Mouse (Mus musculus) spleen, postnatal 14 days (tissue): Measurements from ENCODE around the gene Neu3.
"Not testable (repeated sequence)": the region's sequence is repeated elsewhere in the genome, so short reads cannot be mapped to it uniquely, and the experiment has no call there.

Experiments
- DNase-seq, 2 experiments: peaks; one replicate each; pipeline ENCODE4 v3.0.0; 2021 to 2022; ENCODE audit warnings: low spot score in 2 of 2

The Neu3 gene

DNA sequence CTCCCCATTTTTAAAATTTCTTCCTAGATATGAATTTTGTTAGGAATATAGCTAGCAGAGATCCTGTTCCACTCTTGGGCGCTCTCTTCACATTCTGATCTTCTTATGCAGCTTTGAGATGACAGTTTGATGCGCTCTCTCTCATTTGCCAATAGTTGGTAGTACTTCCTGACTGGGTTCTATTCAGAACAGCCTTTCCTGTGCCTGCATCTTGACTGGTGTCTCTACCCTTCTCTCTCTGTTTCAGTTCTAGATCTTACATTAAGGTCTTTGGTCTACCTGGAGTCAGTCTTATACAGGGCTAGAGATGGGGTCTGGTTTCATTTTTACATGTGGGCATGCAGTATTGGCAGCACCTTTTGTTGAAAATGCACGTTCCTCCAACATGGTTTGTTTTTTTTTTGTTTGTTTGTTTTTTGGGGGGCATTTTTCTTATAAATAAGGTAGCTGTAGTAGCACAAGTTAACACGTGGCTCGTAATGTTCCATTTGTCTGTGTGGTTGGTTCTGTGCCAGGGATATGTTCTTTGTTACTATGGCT, 6.2 kb upstream of the Neu3 start:
- DNase-seq = no peak

DNA sequence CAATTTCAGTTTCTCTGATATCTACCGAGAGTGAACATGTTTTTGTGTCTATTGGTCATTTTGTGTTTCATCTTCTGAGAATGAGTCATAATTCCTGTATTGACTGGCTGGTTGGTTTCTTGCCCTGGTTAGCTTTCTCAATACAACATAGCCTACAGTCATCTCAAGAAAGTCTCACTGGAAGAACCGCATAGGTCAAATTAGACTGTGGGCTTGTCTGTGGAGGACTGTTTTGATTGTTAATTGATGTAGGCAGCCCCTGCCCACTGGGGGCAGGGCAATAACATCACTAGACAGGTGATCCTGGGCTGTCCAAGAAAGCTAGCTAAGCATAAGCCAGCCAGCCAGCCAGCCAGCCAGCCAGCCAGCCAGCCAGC, 5.6 kb upstream of the Neu3 start:
- no peak for DNase-seq

DNA sequence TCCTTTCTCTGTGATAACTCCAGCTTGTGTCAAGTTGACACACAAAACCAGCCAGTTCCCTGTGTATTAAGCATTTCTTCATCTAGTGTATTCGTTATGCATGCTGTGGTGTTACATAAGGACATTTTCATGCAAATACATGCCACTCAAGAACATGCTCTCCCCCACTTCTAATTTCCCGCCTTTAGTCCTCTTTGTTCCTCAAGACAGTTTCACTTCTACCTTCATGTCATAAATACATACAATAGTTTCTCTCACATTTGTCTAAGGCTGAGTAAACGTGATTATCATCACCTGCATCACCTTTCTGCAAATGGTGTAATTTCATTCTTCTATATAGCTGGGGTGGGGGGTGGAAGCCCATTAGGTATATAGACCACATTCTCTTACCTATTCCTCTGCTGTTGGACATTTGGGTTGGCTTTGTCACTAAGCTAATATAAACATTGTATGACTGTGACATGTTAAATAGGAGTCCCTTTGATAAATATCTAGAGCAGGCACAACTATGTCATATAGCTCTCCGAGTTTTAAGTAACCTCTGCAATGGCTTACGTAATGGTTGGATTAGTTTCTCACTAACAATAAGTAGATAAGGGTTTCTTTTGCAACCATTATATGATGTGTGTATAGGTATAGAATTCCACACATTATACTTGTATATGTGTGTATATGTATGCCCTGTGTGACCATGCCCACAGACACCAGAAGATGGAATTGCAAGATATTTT, 5.1 kb upstream of the Neu3 start:
- DNase-seq = no peak

DNA sequence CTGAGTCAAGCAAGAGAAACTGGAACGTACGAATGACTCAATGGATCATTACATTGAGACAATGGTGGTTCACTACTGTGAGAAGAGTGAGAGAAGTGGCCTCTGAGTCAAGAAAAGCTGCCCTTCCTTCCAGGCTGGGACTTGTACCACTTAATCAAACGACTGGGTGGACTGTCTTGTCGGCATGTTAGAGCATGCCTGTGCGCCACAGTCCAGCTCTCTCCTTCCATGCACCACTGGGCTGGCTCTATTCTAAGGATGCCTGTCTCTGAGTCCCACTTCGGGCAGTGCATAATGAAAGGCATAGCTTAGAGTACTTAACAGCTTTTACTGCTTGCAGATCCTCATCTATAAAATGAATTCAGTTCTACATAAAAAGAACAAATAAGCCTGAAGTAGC, 2.1 kb downstream of the Neu3 start:
- no peak for DNase-seq

DNA sequence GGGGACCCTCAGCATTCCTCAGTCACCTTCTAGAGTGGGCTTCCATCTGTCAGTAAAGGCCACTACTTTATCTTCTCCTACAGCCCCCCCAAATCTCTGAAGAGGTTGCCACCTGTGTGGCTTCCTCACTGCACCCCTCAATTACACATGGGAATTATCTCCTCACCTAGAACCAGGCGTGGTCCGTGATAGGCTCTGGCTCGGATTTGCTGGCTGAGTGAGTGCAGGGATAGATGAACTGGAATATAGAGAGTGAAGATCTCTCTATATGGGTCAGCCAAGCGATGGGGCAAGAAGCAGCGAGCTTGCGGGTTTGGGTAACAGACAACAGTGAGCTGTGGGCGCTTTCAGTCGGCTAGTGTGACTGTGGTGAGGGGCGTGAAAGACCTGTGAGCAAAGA, 2.7 kb downstream of the Neu3 start:
- DNase-seq = no peak

DNA sequence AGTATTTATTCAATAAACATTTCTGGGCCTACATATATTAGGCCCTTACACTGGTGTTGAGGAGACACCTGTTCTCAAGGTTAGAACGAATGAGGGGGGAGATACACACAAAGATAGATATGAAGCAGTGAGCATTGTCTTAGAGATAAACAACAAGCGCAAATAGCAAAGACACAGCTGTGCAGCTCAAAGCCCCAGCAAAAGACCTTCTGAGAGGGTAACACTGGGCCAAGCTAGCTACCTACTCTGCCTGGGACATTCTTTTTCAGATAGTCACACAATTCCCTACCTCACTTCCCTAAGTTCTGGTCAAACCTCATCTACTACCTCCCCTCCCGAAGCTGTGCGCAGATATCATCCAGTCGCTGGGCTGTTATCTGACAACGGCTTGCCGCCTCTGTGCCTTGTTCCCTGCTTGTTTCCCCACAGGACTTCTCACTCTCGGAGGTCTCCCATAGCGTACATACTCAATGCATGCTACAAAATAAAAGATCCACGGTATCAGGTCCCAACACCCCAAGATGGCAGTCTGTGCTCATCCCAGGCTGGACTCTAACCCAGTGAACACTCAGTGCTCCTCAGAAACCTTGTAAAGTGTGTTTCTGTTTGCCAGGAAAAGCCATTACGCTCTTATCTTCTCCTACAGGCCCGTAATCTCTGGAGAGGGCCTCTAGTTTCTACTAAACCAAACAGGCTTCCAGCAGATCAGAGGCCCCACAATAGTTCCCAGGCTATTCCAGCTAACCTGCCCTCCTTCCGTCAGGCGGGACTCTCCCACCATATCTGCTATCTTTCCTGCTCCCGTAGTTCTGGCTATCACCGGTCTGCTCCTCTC, 3.4 kb downstream of the Neu3 start:
- no peak for DNase-seq

DNA sequence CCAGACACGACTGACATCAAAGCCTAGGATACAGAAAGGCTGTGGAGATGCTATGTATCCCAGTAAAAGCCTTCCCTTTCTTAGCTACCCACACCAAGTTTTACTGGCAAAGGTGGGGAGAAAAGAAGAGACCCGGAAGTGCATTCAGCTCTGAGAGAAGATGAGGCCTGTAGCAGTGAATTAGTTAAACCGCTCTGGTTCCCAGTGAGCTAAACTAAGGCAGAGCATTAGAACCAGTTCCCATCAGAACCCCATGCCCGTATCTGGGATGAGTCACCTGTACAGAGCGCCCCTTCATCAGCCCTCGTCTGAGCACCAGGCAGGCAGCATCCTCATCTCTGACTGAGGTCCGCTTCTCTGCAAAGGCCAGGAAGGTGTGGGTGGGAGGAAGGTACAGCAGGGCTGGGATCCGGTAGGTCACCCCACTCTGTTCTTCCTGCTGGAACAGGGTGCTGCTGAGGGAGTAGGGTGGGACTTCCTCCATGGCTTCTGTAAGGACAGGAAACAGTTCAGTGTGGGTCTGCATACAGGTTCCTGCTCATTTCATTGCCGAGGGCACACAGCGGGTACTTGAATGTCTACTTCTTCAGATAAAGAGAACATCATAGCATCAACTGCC, 5.1 kb downstream of the Neu3 start:
- DNase-seq = no peak

DNA sequence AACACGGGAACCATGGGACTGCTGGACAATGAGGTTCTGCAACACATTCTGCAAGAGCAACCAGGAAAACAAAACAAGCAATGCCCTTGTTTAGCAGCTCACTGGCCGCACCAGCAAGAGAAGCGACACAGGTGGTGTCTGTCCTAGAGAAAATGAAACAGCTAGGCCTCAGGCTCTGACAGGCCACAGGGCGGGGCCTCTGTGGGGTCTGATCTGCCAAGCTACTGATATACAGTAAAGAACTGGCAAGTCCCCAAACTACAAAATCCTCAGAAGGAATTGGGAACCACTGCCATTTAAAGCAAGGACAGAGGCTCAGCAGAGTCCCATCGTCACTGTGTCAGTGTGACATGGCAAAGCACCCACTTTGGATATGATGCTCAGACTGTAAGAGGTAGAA, 5.8 kb downstream of the Neu3 start:
- no peak for DNase-seq

DNA sequence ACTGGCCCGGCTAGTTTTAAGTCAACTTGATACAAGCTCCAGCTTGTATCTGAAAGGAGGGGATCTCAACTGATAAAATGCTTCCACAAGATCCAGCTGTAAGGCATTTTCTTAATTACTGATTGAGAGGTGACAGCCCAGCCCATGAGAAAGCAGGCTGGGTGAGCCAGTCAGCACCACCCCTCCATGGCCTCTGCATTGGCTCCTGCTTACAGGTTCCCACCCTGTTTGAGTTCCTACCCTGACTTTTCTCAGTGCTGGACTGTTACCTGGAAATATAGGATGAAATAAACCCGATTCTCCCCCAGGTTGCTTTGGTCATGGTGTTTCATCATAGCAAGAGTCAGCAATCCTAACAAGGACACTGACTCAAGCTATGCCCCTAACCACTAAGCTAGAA, 6.3 kb downstream of the Neu3 start:
- no peak for DNase-seq

DNA sequence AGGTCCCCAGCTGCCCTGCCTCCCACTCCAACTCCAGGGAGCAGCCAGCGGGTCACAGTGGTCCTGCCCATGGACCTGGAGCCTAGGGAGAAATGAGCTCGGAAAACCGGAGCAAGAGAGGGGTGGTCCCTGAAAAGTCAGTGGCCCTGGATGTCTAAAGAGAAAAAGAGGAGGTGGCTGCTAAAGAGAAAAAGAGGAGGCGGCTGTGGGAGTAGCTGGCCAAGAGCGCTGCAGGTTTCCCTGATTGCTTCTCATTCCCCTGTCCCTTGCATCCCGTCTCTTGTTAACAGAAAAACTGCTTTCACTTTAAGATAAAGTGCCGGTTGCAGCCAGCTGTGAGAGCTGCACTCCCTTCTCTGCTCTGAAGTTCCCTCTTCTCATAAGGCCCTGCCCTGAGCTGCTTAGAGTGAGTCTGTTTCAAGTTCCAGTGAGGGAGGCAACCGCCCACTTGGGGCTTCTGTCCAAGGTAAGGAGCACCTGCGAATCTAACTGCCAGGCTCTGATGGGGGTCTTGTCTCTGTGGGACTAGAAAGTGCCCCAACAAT, 10.0 kb downstream of the Neu3 start:
- DNase-seq = not testable (repeated sequence)

DNA sequence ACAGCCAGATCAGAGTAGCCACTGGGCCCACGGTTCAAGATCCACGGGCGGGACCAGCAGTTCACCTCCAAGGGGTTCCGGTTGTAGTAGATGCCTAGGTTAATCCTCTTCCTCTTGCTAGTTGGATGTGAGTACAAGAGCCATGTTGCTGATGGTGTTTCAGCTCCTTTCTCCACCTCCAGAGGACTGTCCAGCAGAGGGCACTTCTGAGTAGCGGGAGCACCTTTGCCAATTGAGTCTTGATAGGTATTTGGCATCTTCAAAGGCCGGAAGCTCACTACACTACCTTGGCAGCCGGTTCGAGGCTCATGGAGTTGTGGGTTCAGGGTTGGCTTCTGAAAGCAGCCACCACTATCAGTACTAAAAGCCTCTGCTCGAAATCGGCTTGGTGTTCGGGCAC, 14.8 kb downstream of the Neu3 start:
- DNase-seq = peak in 1 of 2 experiments; percentile 47

DNA sequence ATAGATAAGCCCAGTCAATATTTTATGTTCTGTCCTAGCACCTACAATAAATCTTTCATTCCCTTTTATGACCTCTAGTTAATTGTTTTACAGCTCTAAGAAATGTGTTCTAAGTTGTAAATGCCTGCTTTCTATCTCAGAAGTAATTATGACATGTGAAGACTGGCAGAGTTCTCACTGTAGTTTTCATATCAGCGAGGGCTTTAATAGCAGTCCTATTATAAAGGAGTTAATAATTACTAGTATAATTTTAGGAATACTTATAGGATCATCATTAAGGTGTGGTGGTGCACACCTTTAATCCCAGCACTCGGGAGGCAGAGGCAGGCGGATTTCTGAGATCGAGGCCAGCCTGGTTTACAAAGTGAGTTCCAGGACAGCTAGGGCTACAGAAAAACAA, 16.6 kb downstream of the Neu3 start:
- no peak for DNase-seq

DNA sequence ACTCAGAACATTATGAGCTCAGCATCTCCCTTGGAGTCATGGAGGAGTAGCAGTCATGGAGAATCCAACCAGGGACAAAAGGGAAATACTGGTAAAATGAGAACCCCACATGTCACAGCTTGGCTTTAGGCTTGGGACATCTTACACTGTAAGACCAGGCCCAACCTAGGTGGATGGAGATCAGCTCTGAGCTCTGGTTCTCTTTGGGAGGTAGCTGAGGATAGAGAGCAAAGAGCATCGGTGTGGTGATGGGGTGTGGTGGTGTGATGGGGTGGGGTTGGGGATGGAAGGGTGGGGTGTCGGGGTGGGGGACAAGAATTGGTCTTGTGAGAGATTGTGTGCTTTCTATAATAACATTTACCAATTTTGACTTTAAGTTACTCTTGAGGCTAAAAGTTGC, 17.4 kb downstream of the Neu3 start:
- no peak for DNase-seq

DNA sequence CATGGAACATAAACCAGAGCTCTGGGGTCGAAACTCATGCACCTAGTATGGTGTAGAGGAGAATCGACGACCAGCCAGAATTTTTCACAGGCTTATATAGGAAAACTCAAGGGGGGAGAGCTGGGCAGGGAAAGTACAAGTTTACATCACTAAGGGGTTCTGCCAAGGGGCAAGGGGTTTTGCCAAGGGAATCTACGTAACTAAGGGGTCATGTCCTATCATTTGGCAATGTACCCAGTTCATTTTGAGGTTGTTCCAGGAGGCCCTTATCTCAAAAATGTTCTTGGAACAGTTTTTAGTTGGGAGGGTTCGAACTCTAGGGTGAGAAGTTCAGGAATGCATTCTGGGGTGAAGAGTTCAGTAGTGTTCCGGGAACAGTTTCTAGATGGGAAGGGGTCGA, 21.2 kb downstream of the Neu3 start:
- DNase-seq = not testable (repeated sequence)

DNA sequence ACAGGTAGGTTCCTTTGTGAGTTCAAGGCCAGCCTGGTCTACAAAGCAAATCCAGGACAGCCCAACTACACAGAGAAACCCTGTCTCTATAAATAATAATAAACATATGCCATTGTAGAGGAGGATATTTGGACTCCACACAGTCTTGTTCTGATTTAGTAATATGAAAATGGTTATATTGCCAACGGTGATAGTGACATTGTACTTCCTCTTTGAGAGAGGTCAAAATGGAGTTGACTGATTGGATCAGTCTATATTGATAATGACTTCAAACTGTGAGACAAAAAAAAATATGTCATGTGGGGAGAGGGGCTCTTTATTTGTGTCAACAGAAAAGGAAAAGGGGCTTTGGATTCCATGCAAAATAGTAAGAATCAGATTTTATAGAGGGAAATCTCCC, 22.9 kb downstream of the Neu3 start:
- DNase-seq = no peak

DNA sequence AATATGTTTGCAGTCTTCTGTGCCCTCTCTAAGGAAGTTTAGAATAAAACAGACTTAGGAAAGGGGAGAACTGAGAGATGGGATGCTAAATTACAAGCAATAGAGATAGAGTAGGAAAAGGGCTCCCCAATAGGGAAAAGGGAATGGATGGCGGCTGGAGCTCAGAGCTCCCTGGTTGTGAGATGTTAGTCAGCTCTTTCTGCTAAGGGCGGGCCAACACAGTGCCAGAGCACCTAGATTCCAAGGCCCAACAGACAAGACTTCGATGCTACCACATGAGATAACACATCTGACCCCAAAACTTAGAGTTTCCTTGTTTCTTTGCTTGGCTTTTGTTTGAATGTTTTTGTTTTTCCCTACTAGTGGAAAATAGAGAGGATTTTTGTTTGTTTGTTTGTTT, 24.2 kb downstream of the Neu3 start:
- not testable (repeated sequence) for DNase-seq

DNA sequence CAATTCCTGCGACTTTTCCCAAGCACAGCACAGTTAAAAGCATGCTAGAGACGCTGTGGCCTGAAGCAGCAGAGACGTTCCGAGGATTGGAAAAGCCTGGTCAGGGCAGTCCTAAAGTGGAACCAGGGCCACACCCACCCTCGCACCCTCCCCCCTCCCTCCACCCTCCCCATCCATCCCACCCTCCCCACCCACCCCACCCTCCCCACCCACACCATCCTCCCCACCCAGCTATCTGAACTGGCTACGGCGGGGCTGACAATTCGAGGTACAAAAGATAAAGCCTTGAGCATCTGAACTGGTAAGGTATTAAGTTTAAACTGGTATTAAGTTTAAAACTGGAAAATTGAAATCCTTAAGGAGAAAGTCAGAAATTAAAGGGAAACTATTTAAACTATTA, 24.7 kb downstream of the Neu3 start:
- no peak for DNase-seq

DNA sequence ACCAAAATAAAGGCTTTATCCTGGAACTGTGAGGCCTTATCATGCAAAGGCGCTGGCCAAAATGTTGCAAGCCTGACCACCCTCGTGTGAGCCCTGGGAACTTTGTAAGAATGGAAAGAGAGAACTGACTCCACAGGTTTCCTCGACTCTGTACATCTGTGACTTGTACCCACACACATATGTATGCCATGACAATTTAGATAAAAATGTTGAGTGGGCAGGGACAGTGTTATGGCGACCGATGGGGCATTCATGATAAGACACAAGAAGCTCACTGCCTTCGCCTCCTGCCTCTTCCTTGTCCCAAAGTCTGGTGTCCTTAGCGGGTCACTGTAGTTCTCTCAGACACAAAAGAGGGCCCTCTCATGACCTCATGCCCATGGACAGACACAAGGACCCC, 29.1 kb downstream of the Neu3 start:
- DNase-seq = no peak

DNA sequence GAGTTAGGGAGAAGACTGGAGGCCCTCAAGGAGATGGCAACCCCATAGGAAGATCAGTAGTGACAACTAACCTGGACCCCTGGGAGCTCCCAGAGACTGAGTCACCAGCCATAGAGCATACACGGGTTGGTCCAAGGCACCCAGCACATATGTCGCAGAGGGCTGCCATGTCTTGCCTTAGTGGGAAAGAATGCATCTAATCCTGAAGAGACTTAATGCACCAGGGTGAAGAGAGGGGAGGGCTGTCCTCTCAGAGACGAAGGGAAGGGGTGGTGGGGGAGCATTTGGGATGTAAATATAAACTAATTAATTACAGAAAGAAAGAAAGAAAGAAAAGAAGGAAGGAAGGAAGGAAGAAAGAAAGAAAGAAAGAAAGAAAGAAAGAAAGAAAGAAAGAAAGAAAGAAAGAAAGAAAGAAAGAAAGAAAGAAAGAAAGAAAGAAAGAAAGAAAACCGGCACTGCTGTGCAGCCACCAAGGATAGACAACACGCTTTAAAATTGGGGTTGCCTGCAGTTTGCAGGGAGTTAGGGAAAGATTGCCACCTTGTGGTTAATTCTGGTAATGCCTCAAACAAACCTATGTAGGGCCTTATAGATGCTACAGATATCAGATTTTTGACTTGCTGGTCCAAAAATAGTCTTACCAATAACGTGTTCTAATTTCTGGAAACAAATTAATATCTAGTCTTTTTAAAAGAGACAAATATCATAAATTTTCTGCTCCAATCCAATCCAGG, 30.1 kb downstream of the Neu3 start:
- DNase-seq = peak in 1 of 2 experiments; percentile 69

DNA sequence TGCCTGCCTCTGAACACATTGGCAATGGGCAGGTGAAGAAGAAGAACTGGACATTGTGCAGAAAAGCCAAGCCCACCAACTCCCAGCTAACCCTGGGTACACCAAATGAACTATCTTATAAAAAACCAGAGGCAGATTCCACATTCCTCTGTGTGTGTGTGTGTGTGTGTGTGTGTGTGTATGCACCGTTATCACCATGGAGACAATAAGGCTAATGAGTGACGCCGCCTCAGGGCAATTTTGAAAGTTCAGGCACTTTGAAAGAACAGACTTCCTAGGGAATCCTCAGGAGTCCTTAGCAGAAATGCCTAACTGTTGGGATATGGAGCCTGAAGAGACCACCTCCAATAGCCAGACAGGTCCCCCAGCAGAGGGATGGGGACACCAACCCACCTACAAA, 31.0 kb downstream of the Neu3 start:
- no peak for DNase-seq

DNA sequence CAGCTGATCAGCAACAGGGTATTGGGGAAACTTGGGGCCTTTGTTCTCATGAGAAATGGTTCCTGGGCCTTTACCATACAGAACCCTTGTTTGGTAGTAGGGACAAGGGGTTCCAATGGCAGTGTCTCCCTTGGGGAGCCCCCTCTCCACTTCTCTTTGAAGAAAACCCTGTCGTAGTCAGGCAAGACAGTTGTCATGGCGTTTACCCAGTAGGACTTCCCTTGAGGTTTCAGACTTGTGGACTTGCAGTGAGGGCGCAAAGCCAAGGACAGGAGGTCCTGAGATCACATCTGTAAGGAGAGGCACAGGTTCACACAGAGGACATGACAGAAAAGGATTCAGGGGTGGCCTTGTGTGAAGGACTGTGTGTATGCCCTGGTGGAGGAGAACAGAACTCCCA, 31.7 kb downstream of the Neu3 start:
- no peak for DNase-seq
